Mouse (Mus musculus): ENCODE data around the gene Disp2. TPM values are rescaled to one million over a fixed set of nuclear protein-coding genes. Genes with fewer than 3 reads are reported as not detected.

The Disp2 gene
- polyA plus RNA-seq, 1 experiment from 2014 or later, result 2.3 TPM

GRCm38 (mm10) chr2:118775846-118776245 lies 3.7 kb upstream of the Disp2 start:
- ATAC-seq (ENCODE audit: low read depth) (no peak), DNase-seq (ENCODE audit: low spot score) (no peak)
- H3K9me3 ChIP-seq (ENCODE audit: control insufficient read depth, low read length), result no peaks in the 10 kb centered on the region
- H3K27me3 ChIP-seq (replicated peaks; ENCODE audit: control insufficient read depth, insufficient read depth, low read length), result 0 out of 2 replicates have a peak, but pooled peaks cover 7% of the 10 kb centered on the region
- no peaks in the 10 kb centered on the region for H3K36me3 ChIP-seq (ENCODE audit: control insufficient read depth, insufficient read depth, low read length)
- no peak overlapping the region for H3K9ac ChIP-seq (ENCODE audit: low read depth, low read length)
- 70% methylated on average over 3 of the region's 4 CpGs for WGBS
- H3K4me2 ChIP-seq (ENCODE audit: low read depth, low read length), result no peak overlapping the region
- no peak overlapping the region; the same call in 1 of the 2 replicates for H3K27ac ChIP-seq (replicated peaks; ENCODE audit: low read depth, low read length)
- H3K4me3 ChIP-seq (ENCODE audit: low read depth, low read length), result no peak overlapping the region
- H3K4me1 ChIP-seq (ENCODE audit: control insufficient read depth, insufficient read depth, low read length), result 0 out of 2 replicates have a peak, but pooled peaks cover 6% of the 10 kb centered on the region

- Histone ChIP-seq H3K4me3 (ENCODE audit: low read depth, low read length) (no peak overlapping the region), H3K36me3 (ENCODE audit: control insufficient read depth, insufficient read depth, low read length) (no peaks in the 10 kb centered on the region)
- 57% methylated on average over 2 of the region's 2 CpGs for whole genome bisulfite sequencing
These were observed 3.2 kb upstream of the Disp2 start for GRCm38 (mm10) chr2:118776295-118776694.

GRCm38 (mm10) chr2:118778418-118778817 lies 1.1 kb upstream of the Disp2 start:
- ATAC-seq (ENCODE audit: low read depth) (no peak), DNase-seq (ENCODE audit: low spot score) (no peak)
- Histone ChIP-seq H3K4me2 (ENCODE audit: low read depth, low read length) (no peak overlapping the region), H3K4me3 (ENCODE audit: low read depth, low read length) (no peak overlapping the region), H3K9ac (ENCODE audit: low read depth, low read length) (no peak overlapping the region), H3K27me3 (replicated peaks; ENCODE audit: control insufficient read depth, insufficient read depth, low read length) (0 out of 2 replicates have a peak, but pooled peaks cover 7% of the 10 kb centered on the region), H3K9me3 (ENCODE audit: control insufficient read depth, low read length) (no peaks in the 10 kb centered on the region), H3K27ac (replicated peaks; ENCODE audit: low read depth, low read length) (no peak overlapping the region), H3K36me3 (ENCODE audit: control insufficient read depth, insufficient read depth, low read length) (no peaks in the 10 kb centered on the region), H3K4me1 (ENCODE audit: control insufficient read depth, insufficient read depth, low read length) (0 out of 2 replicates have a peak, but pooled peaks cover 6% of the 10 kb centered on the region)
- 71% methylated on average over 4 of the region's 4 CpGs for WGBS

More at GRCm38 (mm10) chr2:118776295-118776694, 3.2 kb upstream of the Disp2 start:
- no peak for DNase-seq (ENCODE audit: low spot score)
- Histone ChIP-seq H3K4me1 (ENCODE audit: control insufficient read depth, insufficient read depth, low read length) (0 out of 2 replicates have a peak, but pooled peaks cover 6% of the 10 kb centered on the region), H3K27ac (replicated peaks; ENCODE audit: low read depth, low read length) (no peak overlapping the region), H3K4me2 (ENCODE audit: low read depth, low read length) (no peak overlapping the region), H3K27me3 (replicated peaks; ENCODE audit: control insufficient read depth, insufficient read depth, low read length) (0 out of 2 replicates have a peak, but pooled peaks cover 7% of the 10 kb centered on the region), H3K9ac (ENCODE audit: low read depth, low read length) (no peak overlapping the region), H3K9me3 (ENCODE audit: control insufficient read depth, low read length) (no peaks in the 10 kb centered on the region)
- ATAC-seq (ENCODE audit: low read depth), result no peak

- 11% methylated on average over 10 of the region's 10 CpGs for WGBS
- DNase-seq (ENCODE audit: low spot score), result no peak
- Histone ChIP-seq H3K27ac (replicated peaks; ENCODE audit: low read depth, low read length) (no peak overlapping the region), H3K4me2 (ENCODE audit: low read depth, low read length) (peak overlapping the region; percentile 57), H3K36me3 (ENCODE audit: control insufficient read depth, insufficient read depth, low read length) (no peaks in the 10 kb centered on the region), H3K4me3 (ENCODE audit: low read depth, low read length) (peak overlapping the region; percentile 32), H3K9me3 (ENCODE audit: control insufficient read depth, low read length) (no peaks in the 10 kb centered on the region), H3K27me3 (replicated peaks; ENCODE audit: control insufficient read depth, insufficient read depth, low read length) (0 out of 2 replicates have a peak, but pooled peaks cover 7% of the 10 kb centered on the region), H3K4me1 (ENCODE audit: control insufficient read depth, insufficient read depth, low read length) (0 out of 2 replicates have a peak, but pooled peaks cover 6% of the 10 kb centered on the region), H3K9ac (ENCODE audit: low read depth, low read length) (0 out of 2 replicates have a peak overlapping the region, but pooled peaks have one; percentile 28)
- no peak for ATAC-seq (ENCODE audit: low read depth)
These were observed 454 bp upstream of the Disp2 start for GRCm38 (mm10) chr2:118779065-118779464.

GRCm38 (mm10) chr2:118781115-118781514 lies 1.6 kb downstream of the Disp2 start:
- 0 out of 2 replicates have a peak, but pooled peaks cover 7% of the 10 kb centered on the region for H3K27me3 ChIP-seq (replicated peaks; ENCODE audit: control insufficient read depth, insufficient read depth, low read length)
- ATAC-seq (ENCODE audit: low read depth) (no peak), DNase-seq (ENCODE audit: low spot score) (no peak)
- H3K9me3 ChIP-seq (ENCODE audit: control insufficient read depth, low read length), result no peaks in the 10 kb centered on the region
- no peak overlapping the region for H3K4me3 ChIP-seq (ENCODE audit: low read depth, low read length)
- WGBS, result 60% methylated on average over 1 of the region's 1 CpGs
- H3K9ac ChIP-seq (ENCODE audit: low read depth, low read length), result no peak overlapping the region
- H3K4me2 ChIP-seq (ENCODE audit: low read depth, low read length), result no peak overlapping the region
- no peak overlapping the region for H3K27ac ChIP-seq (replicated peaks; ENCODE audit: low read depth, low read length)
- H3K36me3 ChIP-seq (ENCODE audit: control insufficient read depth, insufficient read depth, low read length), result no peaks in the 10 kb centered on the region
- H3K4me1 ChIP-seq (ENCODE audit: control insufficient read depth, insufficient read depth, low read length), result no peaks in the 10 kb centered on the region

GRCm38 (mm10) chr2:118782303-118782702 lies 2.8 kb downstream of the Disp2 start:
- Histone ChIP-seq H3K27me3 (replicated peaks; ENCODE audit: control insufficient read depth, insufficient read depth, low read length) (0 out of 2 replicates have a peak, but pooled peaks cover 7% of the 10 kb centered on the region), H3K36me3 (ENCODE audit: control insufficient read depth, insufficient read depth, low read length) (no peaks in the 10 kb centered on the region), H3K9me3 (ENCODE audit: control insufficient read depth, low read length) (no peaks in the 10 kb centered on the region), H3K9ac (ENCODE audit: low read depth, low read length) (no peak overlapping the region), H3K4me3 (ENCODE audit: low read depth, low read length) (no peak overlapping the region), H3K4me2 (ENCODE audit: low read depth, low read length) (no peak overlapping the region), H3K27ac (replicated peaks; ENCODE audit: low read depth, low read length) (no peak overlapping the region), H3K4me1 (ENCODE audit: control insufficient read depth, insufficient read depth, low read length) (no peaks in the 10 kb centered on the region)
- ATAC-seq (ENCODE audit: low read depth) (no peak), DNase-seq (ENCODE audit: low spot score) (no peak)
- WGBS, result 60% methylated on average over 4 of the region's 4 CpGs

GRCm38 (mm10) chr2:118783093-118783492 lies 3.6 kb downstream of the Disp2 start:
- no peak for DNase-seq (ENCODE audit: low spot score)
- Histone ChIP-seq H3K9me3 (ENCODE audit: control insufficient read depth, low read length) (no peaks in the 10 kb centered on the region), H3K9ac (ENCODE audit: low read depth, low read length) (no peak overlapping the region), H3K4me1 (ENCODE audit: control insufficient read depth, insufficient read depth, low read length) (no peaks in the 10 kb centered on the region), H3K27ac (replicated peaks; ENCODE audit: low read depth, low read length) (no peak overlapping the region), H3K27me3 (replicated peaks; ENCODE audit: control insufficient read depth, insufficient read depth, low read length) (0 out of 2 replicates have a peak, but pooled peaks cover 7% of the 10 kb centered on the region), H3K4me3 (ENCODE audit: low read depth, low read length) (no peak overlapping the region), H3K4me2 (ENCODE audit: low read depth, low read length) (no peak overlapping the region), H3K36me3 (ENCODE audit: control insufficient read depth, insufficient read depth, low read length) (no peaks in the 10 kb centered on the region)
- 54% methylated on average over 5 of the region's 5 CpGs for WGBS
- ATAC-seq (ENCODE audit: low read depth), result no peak

- WGBS, result 91% methylated on average over 7 of the region's 7 CpGs
- ATAC-seq (ENCODE audit: low read depth) (no peak), DNase-seq (ENCODE audit: low spot score) (no peak)
- Histone ChIP-seq H3K27ac (replicated peaks; ENCODE audit: low read depth, low read length) (no peak overlapping the region), H3K9me3 (ENCODE audit: control insufficient read depth, low read length) (no peaks in the 10 kb centered on the region), H3K4me1 (ENCODE audit: control insufficient read depth, insufficient read depth, low read length) (no peaks in the 10 kb centered on the region), H3K27me3 (replicated peaks; ENCODE audit: control insufficient read depth, insufficient read depth, low read length) (0 out of 2 replicates have a peak, but pooled peaks cover 7% of the 10 kb centered on the region), H3K9ac (ENCODE audit: low read depth, low read length) (no peak overlapping the region), H3K4me2 (ENCODE audit: low read depth, low read length) (no peak overlapping the region), H3K4me3 (ENCODE audit: low read depth, low read length) (no peak overlapping the region), H3K36me3 (ENCODE audit: control insufficient read depth, insufficient read depth, low read length) (no peaks in the 10 kb centered on the region)
These were observed 4.1 kb downstream of the Disp2 start for GRCm38 (mm10) chr2:118783663-118784062.

- H3K4me1 ChIP-seq (ENCODE audit: control insufficient read depth, insufficient read depth, low read length), result no peaks in the 10 kb centered on the region; the same call in 1 of the 2 replicates
- no peak overlapping the region for H3K4me3 ChIP-seq (ENCODE audit: low read depth, low read length)
- H3K27ac ChIP-seq (replicated peaks; ENCODE audit: low read depth, low read length), result no peak overlapping the region
- H3K27me3 ChIP-seq (replicated peaks; ENCODE audit: control insufficient read depth, insufficient read depth, low read length), result no peaks in the 10 kb centered on the region
- ATAC-seq (ENCODE audit: low read depth) (no peak), DNase-seq (ENCODE audit: low spot score) (no peak)
- H3K9ac ChIP-seq (ENCODE audit: low read depth, low read length), result no peak overlapping the region
- no peaks in the 10 kb centered on the region for H3K36me3 ChIP-seq (ENCODE audit: control insufficient read depth, insufficient read depth, low read length)
- WGBS, result 84% methylated on average over 5 of the region's 5 CpGs
- H3K9me3 ChIP-seq (ENCODE audit: control insufficient read depth, low read length), result no peaks in the 10 kb centered on the region
- no peak overlapping the region for H3K4me2 ChIP-seq (ENCODE audit: low read depth, low read length)
These were observed 7.0 kb downstream of the Disp2 start for GRCm38 (mm10) chr2:118786525-118786924.

Measured in embryonic facial prominence, embryonic 14.5 days (tissue).